Comparison of ENCODE assay signal across 17 mouse cellular contexts in genomic region chr5:24854256-24854655, GRCm38 (mm10). TPM values are rescaled to one million over a fixed set of nuclear protein-coding genes. Genes with fewer than 3 reads are reported as not detected.
DNase-seq lines count a peak whose midpoint lies in the region; ATAC-seq and TF ChIP-seq lines count a peak whose summit lies in the region.
"Had no signal": no experiment of that assay in that cellular context is flagged by ENCODE, and none has a peak within 500 bp of the region (broad histone marks: within the 10 kb centered on the region; RNA-seq: fewer than 3 reads in every experiment).

No protein-coding gene starts in this region.

- no peak overlapping the region for H3K9ac ChIP-seq in liver, postnatal 0 days (replicated peaks)
- no peak overlapping the region for H3K9ac ChIP-seq in liver, embryonic 16.5 days (ENCODE audit: low read depth, low read length)
- no peak overlapping the region for H3K9ac ChIP-seq in forebrain, embryonic 12.5 days
- H3K9ac ChIP-seq: kidney, embryonic 15.5 days; midbrain, embryonic 12.5 days; neural tube, embryonic 13.5 days had no signal

- H3K4me2 ChIP-seq in liver, postnatal 0 days (ENCODE audit: low read depth, low read length): no peak overlapping the region
- no peak overlapping the region for H3K4me2 ChIP-seq in liver, embryonic 16.5 days (ENCODE audit: low read depth, low read length)
- no peak overlapping the region for H3K4me2 ChIP-seq in forebrain, embryonic 12.5 days
- H3K4me2 ChIP-seq: kidney, embryonic 15.5 days; midbrain, embryonic 12.5 days; neural tube, embryonic 13.5 days had no signal

- TF ChIP-seq EP300 in liver, postnatal 0 days (IDR thresholded peaks at IDR 0.05; ENCODE audit: low read depth): no peak

- no peak overlapping the region for H3K27ac ChIP-seq in liver, postnatal 0 days (ENCODE audit: low read depth)
- peak overlapping the region; percentile 69; the same call in 1 of the 2 replicates for H3K27ac ChIP-seq in brown adipose tissue, adult 24 weeks (replicated peaks; ENCODE audit: low read depth, low read length)
- H3K27ac ChIP-seq in liver, embryonic 16.5 days (ENCODE audit: low read length): peak overlapping the region; percentile 80
- H3K27ac ChIP-seq in forebrain, embryonic 12.5 days: no peak overlapping the region
- H3K27ac ChIP-seq: kidney, embryonic 15.5 days; limb, embryonic 10.5 days; midbrain, embryonic 12.5 days; neural tube, embryonic 13.5 days had no signal

- H3K36me3 ChIP-seq in liver, postnatal 0 days (replicated peaks; ENCODE audit: insufficient read depth, low read length): no peaks in the 10 kb centered on the region
- no peaks in the 10 kb centered on the region for H3K36me3 ChIP-seq in liver, embryonic 16.5 days (ENCODE audit: control insufficient read depth, insufficient read depth)
- H3K36me3 ChIP-seq in forebrain, embryonic 12.5 days (replicated peaks): no peaks in the 10 kb centered on the region
- H3K36me3 ChIP-seq: kidney, embryonic 15.5 days; limb, embryonic 10.5 days; midbrain, embryonic 12.5 days; neural tube, embryonic 13.5 days had no signal

- peak; percentile 59 for DNase-seq in liver
- no peak for DNase-seq in liver, postnatal 0 days
- peak; percentile 32 to 35 for DNase-seq in adrenal gland, adult 18-20 months (ENCODE audit: low spot score in 2 of 2)
- no peak for DNase-seq in left cerebral cortex, adult 9 months (ENCODE audit: low spot score in 2 of 2)
- DNase-seq: cerebellum, postnatal 14 days; layer of hippocampus, postnatal 36 days; lung, adult 2 months; right cerebral cortex, postnatal 4 days; thymus, adult 18-20 months had no signal

- no peaks in the 10 kb centered on the region for H3K27me3 ChIP-seq in liver, postnatal 0 days (ENCODE audit: insufficient read depth, low read length)
- no peaks in the 10 kb centered on the region for H3K27me3 ChIP-seq in liver, embryonic 16.5 days (ENCODE audit: control insufficient read depth, insufficient read depth, low read depth, low read length)
- no peaks in the 10 kb centered on the region for H3K27me3 ChIP-seq in forebrain, embryonic 12.5 days
- H3K27me3 ChIP-seq: kidney, embryonic 15.5 days; midbrain, embryonic 12.5 days; neural tube, embryonic 13.5 days had no signal

- no peak overlapping the region for H3K4me3 ChIP-seq in liver, postnatal 0 days (ENCODE audit: low read depth, low read length)
- no peak overlapping the region for H3K4me3 ChIP-seq in brown adipose tissue, adult 24 weeks (ENCODE audit: insufficient read depth, low read depth, low read length)
- H3K4me3 ChIP-seq in liver, embryonic 16.5 days (ENCODE audit: low read depth, low read length): no peak overlapping the region
- H3K4me3 ChIP-seq in forebrain, embryonic 12.5 days (replicated peaks): no peak overlapping the region
- H3K4me3 ChIP-seq: kidney, embryonic 15.5 days; limb, embryonic 10.5 days; midbrain, embryonic 12.5 days; neural tube, embryonic 13.5 days had no signal

- peaks cover 14% of the 10 kb centered on the region for H3K4me1 ChIP-seq in liver, postnatal 0 days (ENCODE audit: insufficient read depth)
- 0 out of 2 replicates have a peak, but pooled peaks cover 2% of the 10 kb centered on the region for H3K4me1 ChIP-seq in brown adipose tissue, adult 24 weeks (ENCODE audit: control insufficient read depth, insufficient read depth, insufficient read length, low read length)
- H3K4me1 ChIP-seq in liver, embryonic 16.5 days (ENCODE audit: control insufficient read depth, low read depth, low read length): peaks cover 20% of the 10 kb centered on the region
- no peaks in the 10 kb centered on the region for H3K4me1 ChIP-seq in forebrain, embryonic 12.5 days
- H3K4me1 ChIP-seq: kidney, embryonic 15.5 days; limb, embryonic 10.5 days; midbrain, embryonic 12.5 days; neural tube, embryonic 13.5 days had no signal

- no peak for TF ChIP-seq CTCF in liver, postnatal 0 days (IDR thresholded peaks at IDR 0.05; ENCODE audit: low read depth)

- no peak for ATAC-seq in liver, postnatal 0 days
- peak; percentile 38; the same call in 1 of the 2 replicates for ATAC-seq in liver, embryonic 16.5 days (ENCODE audit: low read depth)
- ATAC-seq in forebrain, embryonic 12.5 days (ENCODE audit: low FRiP score): no peak
- ATAC-seq: forebrain, embryonic 14.5 days had no signal

- WGBS in liver, postnatal 0 days (ENCODE audit: insufficient replicate concordance): 89% methylated on average over 3 of the region's 3 CpGs
- 76% methylated on average over 3 of the region's 3 CpGs for WGBS in liver, embryonic 16.5 days (ENCODE audit: insufficient replicate concordance)
- WGBS in forebrain, embryonic 12.5 days: 88% methylated on average over 3 of the region's 3 CpGs

- no peaks in the 10 kb centered on the region for H3K9me3 ChIP-seq in liver, postnatal 0 days (ENCODE audit: low read length)
- no peaks in the 10 kb centered on the region for H3K9me3 ChIP-seq in liver, embryonic 16.5 days (replicated peaks; ENCODE audit: control insufficient read depth, low read length)
- no peaks in the 10 kb centered on the region for H3K9me3 ChIP-seq in forebrain, embryonic 12.5 days
- H3K9me3 ChIP-seq: kidney, embryonic 15.5 days; limb, embryonic 10.5 days; midbrain, embryonic 12.5 days; neural tube, embryonic 13.5 days had no signal

RNA-seq across cellular contexts. Expression of gene Rheb, which starts 11.8 kb away (rescaled TPM):
- 79.6 and 80.0 TPM in 2 replicates for polyA plus RNA-seq in liver, postnatal 0 days (2015; fragmentation: Nextera tagmentation; extraction: Ambion mirVana)
- total RNA-seq in adrenal gland, adult 18-20 months (2021): 10 to 100 TPM; 82.7 to 87.0 TPM
- polyA plus RNA-seq in brown adipose tissue, adult 24 weeks (2012; ENCODE audit: insufficient read depth, insufficient read length, missing spikeins): 86.6 and 143 TPM in 2 replicates
- polyA plus RNA-seq in liver, embryonic 16.5 days (2015; fragmentation: Nextera tagmentation; extraction: Ambion mirVana): 70.0 and 70.1 TPM in 2 replicates
- 188 and 201 TPM in 2 replicates for polyA plus RNA-seq in forebrain, embryonic 12.5 days (2016; fragmentation: Nextera tagmentation; extraction: Ambion mirVana)

Comparison
In these comparisons a context has a peak if more than half of its experiments do, and no peak if none do; other contexts are left out.
1. DNase-seq: peak in liver (single experiment) and adrenal gland, adult 18-20 months (2 of 2); none in liver, postnatal 0 days (single experiment) and left cerebral cortex, adult 9 months (0 of 2).
2. H3K27ac ChIP-seq: peak in brown adipose tissue, adult 24 weeks (single experiment) and liver, embryonic 16.5 days (single experiment); none in liver, postnatal 0 days (single experiment) and forebrain, embryonic 12.5 days (single experiment).